Mouse (Mus musculus): ENCODE data around the gene Fam43b. TPM values are rescaled to one million over a fixed set of nuclear protein-coding genes. Genes with fewer than 3 reads are reported as not detected.

Gene Fam43b
- total RNA-seq, 2 experiments from 2014 or later = 0.08 TPM; not detected in 1

DNA sequence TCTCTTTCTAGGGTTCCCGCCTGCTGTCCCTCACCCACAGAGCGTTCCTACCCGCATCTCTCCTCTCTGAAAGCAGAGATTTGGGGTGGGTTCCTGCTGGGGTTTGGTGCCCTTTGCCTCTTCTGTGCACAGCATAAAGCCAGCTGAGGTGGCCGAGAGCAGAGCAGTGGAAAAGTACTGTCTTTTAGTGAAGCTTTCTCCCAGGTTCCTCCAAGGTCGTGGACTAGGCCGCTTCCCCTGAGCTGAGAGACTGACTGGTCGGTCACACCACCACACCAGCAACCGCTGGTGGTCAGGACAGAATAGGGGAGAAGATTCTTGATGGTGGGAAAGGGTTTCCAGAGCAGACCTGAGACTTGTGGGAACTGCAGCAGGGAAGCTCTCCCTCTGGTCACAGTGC lies 383 bp upstream of the Fam43b start:
- DNase-seq = no peak
- intact Hi-C loops (cut with DNase I; ENCODE audit: low total_unique reads) = no loop called here

DNA sequence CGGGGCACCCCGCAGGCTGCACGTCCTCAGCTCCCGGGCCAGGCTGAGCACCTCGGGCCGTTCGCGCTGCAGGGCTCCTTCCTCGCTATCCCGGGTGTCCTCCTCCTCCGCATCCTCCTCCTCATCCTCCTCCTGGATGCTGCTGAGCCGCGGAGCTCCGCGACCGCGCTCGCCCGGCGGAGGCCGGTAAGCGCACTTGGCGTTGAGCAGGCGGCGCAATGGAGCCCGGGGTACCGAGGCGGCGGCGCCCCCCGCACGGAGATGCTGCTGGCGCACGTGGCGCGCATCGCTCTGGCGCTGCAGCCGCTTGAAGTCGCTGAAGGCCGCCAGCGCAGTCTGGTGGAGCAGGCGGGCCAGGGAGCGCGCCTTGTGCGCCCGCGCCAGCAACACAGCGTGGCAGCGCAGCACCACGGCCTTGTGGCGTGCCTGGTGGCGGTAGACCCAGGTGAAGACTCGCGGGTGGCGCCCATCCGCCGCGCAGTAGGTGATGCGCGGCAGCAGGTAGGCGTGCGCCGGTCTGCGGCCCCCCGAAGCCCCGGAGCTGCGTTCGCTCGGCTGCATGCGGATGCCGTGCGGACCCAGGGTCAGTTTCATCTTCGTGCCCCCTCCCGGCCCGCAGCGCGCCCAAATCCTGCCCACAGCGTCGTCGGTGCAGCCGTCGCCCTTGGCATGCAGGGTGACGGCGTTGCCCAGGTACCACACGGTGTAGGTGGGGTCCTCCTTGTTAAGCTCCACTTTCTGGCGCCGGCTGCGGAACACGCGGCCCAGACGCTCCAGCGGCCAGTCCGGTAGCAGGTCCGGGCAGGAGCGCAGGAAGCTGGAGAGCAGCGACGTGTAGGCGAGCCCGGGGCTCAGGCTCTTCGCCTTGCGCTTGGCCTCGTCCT lies 999 bp downstream of the Fam43b start:
- no peak for DNase-seq
- intact Hi-C loops (cut with DNase I; ENCODE audit: low total_unique reads) = no loop called here

DNA sequence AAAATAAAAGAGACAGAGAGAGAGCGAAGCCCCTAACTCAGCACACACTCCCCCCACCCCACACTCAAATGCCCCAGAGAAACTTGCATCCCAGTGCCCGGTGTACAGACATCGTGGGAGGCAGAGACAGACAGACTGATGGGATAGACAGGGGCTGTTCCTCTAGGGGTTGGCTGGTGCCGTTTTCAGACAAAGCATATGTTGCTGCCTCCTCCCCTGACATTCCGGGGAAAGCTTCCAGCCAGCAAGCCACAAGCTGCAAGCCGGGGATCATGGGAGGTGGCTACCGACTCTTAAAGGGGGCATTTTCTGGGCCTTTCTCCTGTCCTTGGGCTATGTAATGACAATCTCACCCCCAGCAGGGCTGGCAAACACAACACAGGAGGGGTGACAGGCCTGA lies 2.6 kb downstream of the Fam43b start:
- DNase-seq = no peak

DNA sequence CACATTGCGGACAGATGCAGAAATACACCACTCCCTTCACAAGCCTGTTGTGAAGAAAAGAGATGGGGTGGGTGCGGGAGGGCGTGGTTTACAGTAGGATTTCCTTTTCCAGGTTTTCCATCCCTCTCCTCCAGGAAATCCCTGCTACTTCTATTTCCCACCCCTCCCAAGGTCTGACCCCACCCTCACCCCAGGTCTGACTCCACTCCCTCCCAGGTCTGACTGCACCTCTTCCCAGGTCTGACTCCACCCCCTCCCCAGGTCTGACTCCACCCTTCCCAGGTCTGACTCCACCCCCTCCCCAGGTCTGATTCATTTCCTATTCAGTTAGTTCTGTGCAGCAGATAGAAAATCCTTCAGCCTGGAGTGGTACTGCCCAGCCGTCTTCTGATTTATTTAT lies 12.5 kb downstream of the Fam43b start:
- intact Hi-C loops (cut with DNase I; ENCODE audit: low total_unique reads) = no loop called here
- no peak for DNase-seq

More for the DNA sequence above, 2.6 kb downstream of the Fam43b start:
- intact Hi-C loops (cut with DNase I; ENCODE audit: low total_unique reads) = no loop called here

DNA sequence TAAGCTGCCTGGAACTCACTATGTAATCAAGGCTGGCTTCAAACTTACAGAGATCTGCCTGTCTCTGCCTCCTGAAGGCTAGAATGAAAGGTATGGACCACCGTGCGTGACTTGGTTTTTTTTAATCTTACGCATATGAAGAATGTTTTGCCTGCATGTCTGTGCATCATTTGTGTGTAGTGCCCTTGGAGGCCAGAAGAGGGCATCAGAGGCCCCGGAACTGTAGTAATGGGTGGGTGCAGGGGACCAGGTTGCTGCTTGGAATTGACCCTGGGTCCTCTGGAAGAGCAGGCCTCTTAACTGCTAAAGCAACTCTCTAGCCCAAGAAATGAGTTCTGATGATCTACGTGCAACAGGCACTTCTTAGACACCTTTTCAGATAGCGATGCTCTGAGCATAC lies 13.9 kb downstream of the Fam43b start:
- intact Hi-C loops (cut with DNase I; ENCODE audit: low total_unique reads) = no loop called here
- DNase-seq = no peak

DNA sequence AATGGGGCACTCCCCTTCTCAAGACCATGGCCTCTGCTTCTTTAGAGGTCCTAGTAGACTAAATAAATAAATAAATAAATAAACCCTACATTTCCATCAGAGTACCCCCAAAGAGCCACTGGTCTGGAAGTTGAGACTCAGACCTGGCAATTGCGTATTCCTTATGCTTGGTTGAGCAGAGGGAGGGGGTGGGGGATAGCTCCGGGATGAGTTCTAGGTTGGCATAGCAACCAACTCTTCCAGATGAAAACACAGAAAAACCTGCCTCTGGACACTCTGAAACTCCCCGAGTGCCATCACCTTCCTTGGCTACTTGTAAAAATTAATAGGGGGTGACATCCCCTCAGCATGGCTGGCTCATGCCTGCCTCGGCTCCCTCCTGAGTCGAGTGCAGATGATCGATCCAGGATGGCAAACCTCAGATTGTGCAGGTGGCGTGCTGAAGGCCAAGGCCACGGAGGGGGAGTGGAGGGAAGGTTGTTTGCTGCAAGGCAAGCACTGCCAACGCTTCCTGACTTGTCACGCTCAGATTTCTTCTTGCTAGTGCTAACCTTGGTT lies 16.1 kb downstream of the Fam43b start:
- intact Hi-C loops (cut with DNase I; ENCODE audit: low total_unique reads) = no loop called here

DNA sequence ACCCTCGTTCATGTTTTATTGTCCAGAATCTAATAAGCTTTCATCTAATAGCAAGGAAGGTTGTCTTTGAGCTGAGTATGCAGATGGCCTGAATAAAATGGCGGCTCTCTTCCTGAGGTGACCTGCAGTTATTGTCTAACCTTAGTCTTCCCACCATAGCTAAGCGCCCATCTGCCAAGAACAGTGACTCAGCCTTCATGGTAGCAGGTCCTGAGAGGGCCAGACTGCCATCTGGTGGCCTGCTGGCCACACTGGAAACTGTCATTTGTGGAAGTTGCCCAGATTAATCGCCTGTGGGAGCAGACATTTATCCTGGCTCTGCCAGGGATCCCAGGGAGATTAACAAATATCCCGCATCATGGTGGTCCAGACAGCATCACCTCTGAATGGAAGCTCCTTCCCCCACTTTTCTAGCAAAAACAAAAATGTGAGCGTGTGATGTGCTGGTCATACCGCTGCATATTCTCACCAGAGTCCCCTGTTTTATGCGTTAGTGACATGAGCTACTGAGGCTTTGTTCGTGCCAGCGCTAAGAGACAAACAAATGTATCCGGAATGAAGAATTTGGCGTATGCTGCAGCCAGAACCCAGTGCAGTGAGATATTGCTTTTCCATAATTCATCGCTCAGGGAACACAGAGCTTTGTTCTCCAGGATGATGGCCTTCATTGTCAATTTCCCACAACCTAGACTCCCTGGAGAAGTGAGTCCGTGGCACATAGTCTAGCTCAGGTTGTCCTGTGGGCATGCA lies 17.1 kb downstream of the Fam43b start:
- peak; percentile 78 for DNase-seq
- intact Hi-C loops (cut with DNase I; ENCODE audit: low total_unique reads) = no loop called here

More for the DNA sequence above, 16.1 kb downstream of the Fam43b start:
- DNase-seq = no peak

DNA sequence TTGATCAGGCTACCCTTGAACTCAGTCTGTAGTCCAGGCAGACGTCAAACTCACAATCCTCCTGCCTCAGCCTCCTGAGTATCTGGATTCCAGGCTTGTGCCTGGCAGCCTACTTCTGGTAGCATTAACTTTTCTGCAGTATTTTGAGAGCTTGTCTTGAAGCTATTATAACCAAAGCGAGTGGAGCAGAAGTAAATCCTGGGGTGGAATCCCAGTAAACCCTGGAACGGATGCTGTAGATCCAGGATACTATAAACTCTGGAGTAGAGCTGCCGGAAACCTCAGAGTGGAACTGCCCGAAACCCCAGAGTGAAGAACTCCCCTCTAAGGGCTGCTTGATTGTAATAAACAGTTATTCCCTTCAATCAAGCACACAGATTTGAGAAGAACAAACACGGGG lies 18.8 kb downstream of the Fam43b start:
- no peak for DNase-seq

DNA sequence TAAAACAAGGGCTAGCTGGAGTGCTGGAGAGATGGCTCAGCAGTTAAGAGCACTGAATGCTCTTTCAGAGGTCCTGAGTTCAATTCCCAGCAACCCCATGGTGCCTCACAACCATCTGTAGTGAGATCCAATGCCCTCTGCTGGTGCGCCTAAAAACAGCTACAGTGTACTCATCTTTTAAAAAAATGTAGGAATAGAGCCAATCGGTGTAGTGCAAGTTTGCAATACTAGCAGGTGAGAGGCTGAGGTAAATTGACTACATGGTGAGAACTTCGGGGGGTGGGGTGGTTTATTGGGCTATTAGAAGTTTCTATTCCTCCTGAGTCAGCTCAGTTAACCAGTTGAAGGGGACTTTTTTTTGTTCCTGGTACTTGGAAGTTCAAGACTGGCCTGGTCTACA lies 21.2 kb downstream of the Fam43b start:
- intact Hi-C loops (cut with DNase I; ENCODE audit: low total_unique reads) = no loop called here
- no peak for DNase-seq

More for the DNA sequence above, 18.8 kb downstream of the Fam43b start:
- intact Hi-C loops (cut with DNase I; ENCODE audit: low total_unique reads) = no loop called here

DNA sequence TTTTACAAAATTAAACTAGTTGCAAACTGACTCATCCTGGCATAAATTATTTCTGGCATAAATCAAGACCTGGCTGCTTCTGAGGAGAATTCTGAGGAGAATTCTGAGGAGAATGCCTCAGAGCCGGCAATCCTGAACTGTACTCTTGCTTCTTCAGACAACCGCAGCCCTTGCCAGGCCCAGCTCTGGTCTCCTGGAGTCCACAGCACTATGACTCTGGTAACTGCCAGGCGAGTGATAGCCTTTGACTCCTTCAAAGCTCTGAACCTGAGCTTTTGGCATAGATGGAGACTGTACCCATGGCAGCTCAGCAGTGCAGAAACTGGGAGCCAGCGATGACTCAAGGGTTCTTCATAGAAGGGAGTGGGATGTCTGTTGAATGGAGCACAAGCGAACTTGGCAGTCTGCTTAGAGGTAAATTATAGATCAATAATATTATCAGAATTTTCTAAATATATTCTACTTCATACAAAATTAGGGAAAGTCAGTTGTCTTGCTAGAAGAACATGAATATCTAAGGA lies 25.3 kb downstream of the Fam43b start:
- intact Hi-C loops (cut with DNase I; ENCODE audit: low total_unique reads) = loop anchor here (5.0 kb wide), 1 partner anchor 39 kb away; no protein-coding TSS in a partner anchor
- DNase-seq = no peak

DNA sequence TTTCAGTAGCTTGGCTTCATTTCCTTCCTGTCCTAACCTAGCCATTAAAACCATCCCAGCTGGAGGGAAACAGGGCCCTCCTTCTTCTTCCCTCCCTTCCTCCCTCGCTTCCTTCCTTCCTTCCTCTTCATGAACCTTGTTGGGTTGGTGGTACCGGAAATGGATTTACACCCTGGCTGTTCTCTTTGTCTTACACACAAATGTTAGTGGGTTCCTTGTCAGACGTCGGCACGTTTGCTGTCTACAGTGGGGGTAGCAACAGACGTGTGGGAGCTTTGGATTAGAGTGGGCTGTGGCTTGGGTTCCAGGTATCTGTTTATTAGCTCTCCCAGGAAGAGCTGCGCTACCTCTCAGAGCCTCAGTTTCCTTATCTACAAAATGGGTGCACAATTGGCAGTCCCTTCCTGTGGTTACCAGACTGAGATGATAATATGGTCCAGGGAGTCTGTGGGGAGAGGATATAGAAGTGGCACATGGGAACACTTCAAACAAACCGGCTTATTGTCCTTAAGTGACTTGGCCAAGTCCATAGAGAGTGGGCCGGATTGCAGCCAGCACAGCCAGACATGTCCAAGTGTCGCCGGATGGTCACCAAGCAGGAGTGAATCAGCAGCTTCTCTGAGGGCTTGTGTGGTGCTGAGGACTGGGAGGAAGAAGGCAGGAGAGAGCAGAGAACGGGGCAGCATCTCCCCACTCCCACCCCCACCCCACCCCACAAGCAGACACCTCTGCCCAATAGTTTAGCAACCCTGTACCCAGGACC lies 27.6 kb downstream of the Fam43b start:
- intact Hi-C loops (cut with DNase I; ENCODE audit: low total_unique reads) = no loop called here
- DNase-seq = no peak

DNA sequence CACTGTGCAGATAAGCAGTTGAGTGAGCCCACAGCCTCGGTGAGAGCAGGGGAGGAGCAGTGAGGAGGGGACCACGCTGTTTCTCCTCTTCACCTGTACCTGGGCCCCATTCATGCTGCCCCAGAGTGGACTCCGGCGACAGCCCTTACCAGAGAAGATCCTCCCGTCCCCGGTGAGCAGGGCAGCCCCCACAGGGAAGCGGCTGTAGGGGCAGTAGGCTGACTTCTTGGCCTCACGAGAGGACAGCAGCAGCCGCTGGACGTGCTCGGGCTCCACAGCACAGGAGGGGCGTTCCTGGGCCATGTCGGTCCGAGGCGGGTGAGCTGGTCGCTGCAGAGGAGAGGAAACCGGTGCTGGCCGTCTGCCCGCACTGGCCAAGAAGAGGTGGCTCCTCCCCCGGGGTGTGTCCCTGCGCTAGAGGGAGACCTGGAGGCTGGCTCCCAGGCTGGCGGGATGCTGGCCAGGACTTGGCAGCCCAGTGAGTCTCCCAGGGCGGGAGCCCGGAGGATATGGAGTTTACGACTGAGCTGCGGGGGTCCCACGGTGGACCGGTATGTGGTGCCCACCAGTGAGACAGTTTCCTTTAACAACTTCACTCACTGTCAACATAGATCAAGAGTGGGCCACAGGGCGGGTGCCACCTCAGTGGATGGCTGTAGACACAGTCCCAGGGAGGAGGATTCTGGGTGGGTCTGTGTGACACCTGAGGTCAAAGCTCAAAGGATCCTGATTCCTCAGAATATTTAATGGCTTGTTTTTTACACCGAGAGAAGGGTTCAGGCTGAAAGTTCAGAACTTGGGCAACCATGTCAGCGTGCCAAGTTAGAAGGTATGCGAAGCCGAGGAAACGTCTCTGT lies 28.5 kb downstream of the Fam43b start, which contains the start of gene Cda:
TSS of gene Cda (minus strand) at position 352 of the 857 bp plus-strand sequence.
- peak; percentile 83 for DNase-seq
- intact Hi-C loops (cut with DNase I; ENCODE audit: low total_unique reads) = no loop called here

DNA sequence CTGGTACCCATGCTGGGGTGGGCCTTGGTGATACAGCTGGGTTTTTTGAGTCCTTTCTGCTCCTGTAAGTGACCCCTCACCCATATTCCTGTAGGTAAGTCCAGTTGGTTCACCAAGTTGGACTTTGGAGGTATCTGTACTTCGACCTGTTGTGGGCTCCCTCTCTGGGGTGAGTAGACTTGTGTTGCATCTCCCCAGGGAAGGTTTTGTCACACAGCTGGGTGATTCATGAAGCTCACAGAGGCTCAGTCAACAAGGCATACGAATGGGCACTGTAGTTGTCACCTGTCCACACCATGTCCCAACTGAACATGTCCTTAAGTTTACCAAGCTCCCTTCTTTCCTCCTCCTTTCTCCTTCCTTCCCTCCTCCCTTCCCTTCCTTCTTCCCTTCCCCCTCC lies 29.8 kb downstream of the Fam43b start:
- intact Hi-C loops (cut with DNase I; ENCODE audit: low total_unique reads) = no loop called here
- DNase-seq = no peak

DNA sequence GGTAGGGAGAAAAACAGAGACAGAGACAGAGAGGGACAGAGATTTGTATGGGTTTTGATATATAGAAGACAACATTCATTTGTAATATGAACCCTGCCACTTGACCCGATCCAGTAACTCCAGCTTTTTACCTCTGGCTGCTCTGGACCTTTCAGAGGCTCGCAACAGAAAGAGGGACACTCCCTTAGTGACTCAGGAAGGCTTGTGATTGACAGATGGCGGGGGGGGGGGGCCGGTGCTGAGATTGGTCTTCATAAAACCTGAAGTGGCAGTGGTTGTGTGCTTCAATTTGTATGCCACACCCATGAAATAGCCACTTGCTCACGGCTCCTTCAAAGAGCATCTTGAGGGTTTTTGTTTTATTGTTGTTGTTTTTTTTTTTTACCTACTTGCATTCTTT lies 32.8 kb downstream of the Fam43b start:
- intact Hi-C loops (cut with DNase I; ENCODE audit: low total_unique reads) = no loop called here
- DNase-seq = no peak

DNA sequence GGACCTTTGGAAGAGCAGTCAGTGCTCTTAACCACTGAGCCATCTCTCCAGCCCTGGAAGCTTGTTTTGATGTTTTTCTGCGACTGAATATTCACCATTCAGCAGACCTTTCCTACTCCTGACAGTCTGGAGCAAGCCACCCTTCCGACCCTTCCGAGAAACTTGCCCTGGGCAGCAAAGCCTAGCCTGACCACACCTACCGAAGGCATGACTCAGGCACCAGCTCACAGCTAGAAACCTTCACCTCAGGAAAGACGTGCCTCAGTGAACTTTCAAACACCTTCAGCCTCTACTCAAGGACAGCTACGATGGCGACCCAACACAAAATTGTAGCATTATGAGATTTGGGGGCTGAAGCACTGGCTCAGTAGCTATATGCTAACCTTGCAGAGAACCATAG lies 33.4 kb downstream of the Fam43b start:
- intact Hi-C loops (cut with DNase I; ENCODE audit: low total_unique reads) = no loop called here
- DNase-seq = no peak

DNA sequence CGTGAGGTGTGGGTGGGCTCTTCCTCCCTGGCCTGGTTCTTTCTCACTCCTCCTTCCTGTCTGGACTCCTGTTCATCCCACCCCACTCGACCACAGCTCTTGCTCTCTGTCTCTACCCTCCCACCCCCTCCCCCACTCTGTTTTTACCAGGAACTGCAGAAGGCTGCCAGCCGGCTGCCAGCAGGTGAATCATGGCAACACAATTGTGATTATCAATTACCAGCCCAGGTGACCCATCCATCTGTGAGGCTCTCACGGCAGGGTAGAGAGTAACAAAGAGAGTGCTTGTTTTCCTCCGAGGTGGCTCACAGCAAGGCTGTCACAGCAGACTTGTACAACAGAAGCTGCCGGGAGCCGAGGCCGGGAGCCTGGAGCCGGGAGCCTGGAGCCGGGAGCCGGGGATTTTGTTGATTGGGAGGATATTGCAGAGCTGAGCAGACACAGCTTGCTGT lies 34.9 kb downstream of the Fam43b start:
- DNase-seq = no peak
- intact Hi-C loops (cut with DNase I; ENCODE audit: low total_unique reads) = no loop called here

DNA sequence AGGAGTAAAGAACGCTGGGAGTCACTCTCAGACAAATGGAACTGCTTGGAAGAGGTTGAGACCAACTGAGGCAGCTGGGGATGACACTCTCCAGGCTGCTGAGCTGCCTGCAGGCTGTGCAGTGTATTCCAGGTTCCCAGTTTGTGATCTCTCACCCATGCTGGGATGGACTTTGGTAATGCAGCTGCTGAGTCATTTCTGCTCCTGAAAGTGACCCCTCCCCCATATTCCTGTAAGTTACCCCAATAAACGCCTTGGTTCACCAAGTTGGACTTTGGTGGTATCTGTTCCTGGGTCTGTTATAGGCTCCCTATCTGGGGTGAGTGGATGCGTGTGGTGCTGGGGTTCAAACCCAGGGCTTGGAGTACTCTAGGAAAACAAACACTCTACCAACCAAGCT lies 38.2 kb downstream of the Fam43b start:
- intact Hi-C loops (cut with DNase I; ENCODE audit: low total_unique reads) = no loop called here
- DNase-seq = no peak

DNA sequence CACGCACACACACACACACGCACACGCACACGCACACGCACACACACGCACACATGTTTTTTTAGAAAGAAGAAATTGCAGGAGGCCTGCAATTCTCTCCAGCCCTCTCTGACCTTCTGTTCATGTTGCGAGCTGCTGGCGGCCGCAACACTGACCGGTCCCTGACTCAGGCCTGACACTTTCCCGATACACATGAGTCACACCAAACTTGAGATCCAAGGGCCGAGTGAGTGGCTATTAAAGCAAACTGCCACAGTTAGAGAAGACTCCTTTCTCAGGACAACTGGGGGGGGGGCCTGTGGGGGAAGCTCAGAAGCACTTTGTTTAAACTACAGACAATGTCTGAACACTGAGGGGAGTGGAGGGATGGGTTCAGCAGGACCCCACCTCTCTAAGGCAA lies 39.8 kb downstream of the Fam43b start:
- DNase-seq = no peak
- intact Hi-C loops (cut with DNase I; ENCODE audit: low total_unique reads) = no loop called here

Measured in gastrocnemius, postnatal 14 days (tissue).